Mouse (Mus musculus): ENCODE results near the gene Ppcdc. TPM values are rescaled to one million over a fixed set of nuclear protein-coding genes. Genes with fewer than 3 reads are reported as not detected.
A peak's percentile ranks its signal among the peaks of the same experiment; 100 is the strongest.
"Not testable (repeated sequence)": the region's sequence is repeated elsewhere in the genome, so short reads cannot be mapped to it uniquely, and the experiment has no call there.

Gene Ppcdc
- total RNA-seq, 2 experiments from 2014 or later, result 7.8 to 8.1 TPM

GRCm38 (mm10) chr9:57440620-57441019 lies 696 bp upstream of the Ppcdc start:
- TF ChIP-seq CTCF (IDR thresholded peaks at IDR 0.05), result no peak
- intact Hi-C loops (cut with DNase I), result no loop called here
- DNase-seq, result no peak
- Histone ChIP-seq H3K4me3 (no peak overlapping the region), H3K27ac (no peak overlapping the region)

- Histone ChIP-seq H3K27ac (peak overlapping the region; percentile 87), H3K4me3 (peak overlapping the region; percentile 81)
- TF ChIP-seq CTCF (IDR thresholded peaks at IDR 0.05), result no peak
- intact Hi-C loops (cut with DNase I), result no loop called here
- no peak for DNase-seq
Measured at GRCm38 (mm10) chr9:57439083-57439482, 841 bp downstream of the Ppcdc start.

DNA sequence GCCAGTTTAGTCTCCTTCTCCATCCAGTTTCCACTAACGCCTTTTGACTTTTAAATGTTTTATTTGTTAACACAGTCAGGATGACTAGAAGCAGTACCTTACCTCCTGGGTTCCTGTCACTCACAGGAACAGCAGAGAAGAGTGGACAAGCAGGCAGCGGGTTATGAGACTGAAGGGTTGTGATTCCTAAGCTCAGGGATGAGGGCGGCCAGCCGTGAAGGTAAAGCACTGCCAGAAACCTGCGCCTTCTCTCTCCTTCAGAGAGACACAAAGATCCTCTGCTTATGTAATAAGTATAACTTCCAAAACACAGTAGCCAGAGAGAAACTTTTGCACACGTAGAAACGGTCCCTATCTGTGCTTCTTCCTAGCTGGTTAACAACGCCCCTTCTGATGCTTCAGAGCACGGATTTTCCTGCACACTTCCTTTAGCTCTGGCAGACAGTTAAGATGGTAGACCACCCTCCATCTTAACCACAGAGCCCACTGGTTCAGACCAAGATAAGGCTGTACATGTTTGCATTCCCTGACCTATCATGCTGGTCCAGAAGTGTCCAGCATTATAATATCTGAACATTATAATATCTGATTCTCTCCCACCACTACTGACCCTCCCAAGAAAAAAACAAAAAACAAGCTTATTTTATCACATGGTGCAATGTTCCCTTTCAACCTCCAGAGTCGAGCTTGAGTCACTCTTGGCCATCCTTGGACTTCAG lies 1.9 kb downstream of the Ppcdc start:
- DNase-seq, result no peak
- H3K4me3 ChIP-seq, result no peak overlapping the region
- no peak overlapping the region for H3K27ac ChIP-seq
- intact Hi-C loops (cut with DNase I), result no loop called here
- TF ChIP-seq CTCF (IDR thresholded peaks at IDR 0.05), result no peak

DNA sequence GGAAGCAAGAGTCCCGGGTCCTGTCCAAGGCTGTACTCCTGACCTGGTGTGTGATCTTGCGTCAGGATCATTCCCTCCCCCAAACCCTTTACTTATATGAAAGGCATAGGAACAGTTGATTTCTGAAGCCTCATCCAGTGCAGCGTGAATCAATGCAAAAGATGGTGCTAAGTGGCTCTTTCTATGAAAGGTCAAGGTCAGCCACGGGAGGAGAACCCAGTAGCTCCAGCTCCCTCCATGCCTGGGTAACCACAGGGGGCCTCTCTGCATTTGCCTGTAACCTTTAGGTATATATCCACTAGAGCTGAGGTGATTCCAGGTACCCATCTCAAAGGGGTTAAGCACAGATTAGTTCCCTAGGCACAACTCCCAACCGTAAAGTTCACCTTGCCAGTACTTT lies 3.8 kb downstream of the Ppcdc start:
- no peak for DNase-seq
- H3K4me3 ChIP-seq, result no peak overlapping the region
- no peak for TF ChIP-seq CTCF (IDR thresholded peaks at IDR 0.05)
- H3K27ac ChIP-seq, result no peak overlapping the region
- intact Hi-C loops (cut with DNase I), result no loop called here

DNA sequence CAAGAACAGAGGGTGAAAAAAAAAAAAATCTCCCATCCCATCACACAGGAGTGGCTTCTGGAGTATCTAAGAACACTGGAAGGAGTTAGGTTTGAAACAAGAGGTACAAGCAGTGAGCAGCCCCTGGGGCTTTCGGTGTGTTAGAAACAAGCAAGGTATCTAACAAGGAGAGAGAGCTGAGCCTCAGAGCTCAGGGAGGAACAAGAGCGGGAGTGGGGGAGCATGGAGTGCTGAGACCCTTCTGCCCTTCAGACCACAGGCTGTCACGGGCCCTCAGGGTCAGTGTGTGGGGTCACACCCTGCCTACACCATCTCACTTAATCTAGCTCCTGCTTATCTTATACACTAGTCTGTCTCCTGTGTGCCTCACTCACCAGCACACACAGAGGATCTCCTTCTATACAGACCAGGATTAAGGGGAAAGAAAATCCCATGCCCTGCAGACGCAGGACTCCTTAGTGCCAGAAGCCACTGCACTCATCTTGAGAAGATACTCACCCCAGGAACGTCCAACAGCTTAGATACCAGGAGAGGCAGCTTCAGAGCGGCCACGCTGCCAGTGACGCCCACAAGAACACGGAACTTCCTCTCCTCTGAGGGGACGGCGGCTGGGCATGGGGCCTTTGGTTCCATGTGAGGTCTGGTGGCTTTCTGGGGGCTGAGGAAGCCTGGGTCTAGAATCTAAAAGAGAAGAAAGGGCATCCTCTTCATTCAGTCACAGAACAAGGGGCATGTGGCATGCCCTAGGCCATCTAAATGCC lies 5.3 kb downstream of the Ppcdc start:
- TF ChIP-seq CTCF (IDR thresholded peaks at IDR 0.05), result no peak
- peak; percentile 27 for DNase-seq
- H3K27ac ChIP-seq, result no peak overlapping the region; the same call in 1 of the 2 replicates
- H3K4me3 ChIP-seq, result no peak overlapping the region
- intact Hi-C loops (cut with DNase I), result no loop called here

- Histone ChIP-seq H3K4me3 (no peak overlapping the region; the same call in 1 of the 2 replicates), H3K27ac (peak overlapping the region; percentile 87)
- TF ChIP-seq CTCF (IDR thresholded peaks at IDR 0.05), result no peak; the same call in none of the 2 replicates
- intact Hi-C loops (cut with DNase I), result loop anchor here (1.0 kb wide), 2 partner anchors 173 to 224 kb away; no protein-coding TSS in a partner anchor
- peak; percentile 85 for DNase-seq
Measured at GRCm38 (mm10) chr9:57433097-57434032, 6.6 kb downstream of the Ppcdc start.

- TF ChIP-seq CTCF (IDR thresholded peaks at IDR 0.05), result no peak
- H3K27ac ChIP-seq, result peak overlapping the region; percentile 87
- intact Hi-C loops (cut with DNase I), result no loop called here
- DNase-seq, result no peak
- H3K4me3 ChIP-seq, result no peak overlapping the region
Measured at GRCm38 (mm10) chr9:57432480-57432879, 7.4 kb downstream of the Ppcdc start.

GRCm38 (mm10) chr9:57431202-57431601 lies 8.7 kb downstream of the Ppcdc start:
- intact Hi-C loops (cut with DNase I), result no loop called here
- TF ChIP-seq CTCF (IDR thresholded peaks at IDR 0.05), result no peak
- Histone ChIP-seq H3K27ac (no peak overlapping the region), H3K4me3 (no peak overlapping the region)
- DNase-seq, result no peak

DNA sequence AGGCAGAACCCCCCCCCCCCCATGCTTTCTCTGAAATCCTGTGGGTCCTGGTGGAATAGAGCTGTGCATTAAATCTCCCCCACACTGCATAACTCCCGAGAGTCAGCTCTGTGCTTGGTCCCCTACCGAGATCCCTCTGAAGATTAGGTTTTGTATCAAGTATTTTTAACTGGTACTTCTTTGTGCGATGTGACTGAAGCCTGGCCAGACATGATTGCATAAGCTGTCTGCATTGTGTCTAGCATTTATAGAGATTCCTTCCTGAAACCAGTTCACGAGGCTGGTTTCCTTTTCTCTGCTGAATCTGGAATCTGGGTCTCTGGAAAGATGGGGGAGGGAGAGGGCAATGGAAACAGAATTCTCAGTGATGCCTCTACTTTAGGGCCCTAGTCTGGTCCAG lies 11.5 kb downstream of the Ppcdc start:
- intact Hi-C loops (cut with DNase I), result no loop called here
- Histone ChIP-seq H3K27ac (no peak overlapping the region), H3K4me3 (no peak overlapping the region)
- no peak for TF ChIP-seq CTCF (IDR thresholded peaks at IDR 0.05)
- no peak for DNase-seq

DNA sequence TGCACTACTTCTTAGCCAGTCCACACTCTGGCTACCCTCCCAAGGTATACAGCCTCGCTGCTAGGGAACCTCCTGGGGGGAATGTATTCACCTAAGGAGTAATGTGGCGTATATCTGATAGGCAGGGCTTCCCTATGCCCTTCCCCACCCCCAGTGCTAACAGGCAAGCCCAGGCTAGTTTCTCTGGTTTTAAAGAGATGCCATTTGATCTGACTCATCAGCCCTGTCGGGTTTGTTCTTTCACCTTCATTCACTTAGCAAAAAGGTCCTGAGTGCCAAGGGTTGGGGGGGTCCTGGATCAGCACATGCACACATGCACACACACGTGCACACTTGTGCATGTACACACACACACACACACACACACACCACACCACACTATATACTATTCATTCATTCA lies 12.0 kb downstream of the Ppcdc start:
- intact Hi-C loops (cut with DNase I), result no loop called here
- Histone ChIP-seq H3K27ac (no peak overlapping the region), H3K4me3 (no peak overlapping the region)
- no peak for DNase-seq
- no peak for TF ChIP-seq CTCF (IDR thresholded peaks at IDR 0.05)

DNA sequence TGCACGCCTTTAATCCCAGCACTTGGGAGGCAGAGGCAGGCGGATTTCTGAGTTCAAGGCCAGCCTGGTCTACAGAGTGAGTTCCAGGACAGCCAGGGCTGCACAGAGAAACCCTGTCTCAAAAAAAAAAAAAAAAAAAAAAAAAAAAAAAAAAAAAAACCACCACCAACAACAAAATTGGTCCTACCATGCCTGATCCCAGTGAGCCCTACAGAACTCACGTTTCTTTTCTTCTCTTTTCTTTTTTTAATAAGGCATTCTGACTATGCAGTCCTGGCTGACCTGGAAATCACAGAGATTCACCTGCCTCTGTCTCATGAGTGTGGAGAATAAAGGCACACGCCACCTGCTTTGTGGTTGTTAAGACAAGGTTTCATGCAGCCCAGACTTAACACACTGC lies 12.8 kb downstream of the Ppcdc start:
- not testable (repeated sequence) for H3K27ac ChIP-seq, H3K4me3 ChIP-seq

GRCm38 (mm10) chr9:57425116-57425515 lies 14.8 kb downstream of the Ppcdc start:
- Histone ChIP-seq H3K4me3 (no peak overlapping the region), H3K27ac (no peak overlapping the region)
- intact Hi-C loops (cut with DNase I), result no loop called here
- DNase-seq, result no peak
- no peak for TF ChIP-seq CTCF (IDR thresholded peaks at IDR 0.05)

More for the DNA sequence above, 12.8 kb downstream of the Ppcdc start:
- DNase-seq; intact Hi-C loops (cut with DNase I): not testable (repeated sequence)
